Mouse (Mus musculus): ENCODE measurements around the gene Med8.

Gene Med8

GRCm38 (mm10) chr4:118429215-118429895 is 20.2 kb downstream of the Med8 start:
- no peak for TF ChIP-seq GATA4 (IDR thresholded peaks at IDR 0.05; ENCODE audit: insufficient replicate concordance, low read length)

GRCm38 (mm10) chr4:118432332-118432731 is 23.2 kb downstream of the Med8 start:
- no peak for TF ChIP-seq GATA4 (IDR thresholded peaks at IDR 0.05; ENCODE audit: insufficient replicate concordance, low read length)

GRCm38 (mm10) chr4:118436820-118437603 is 27.9 kb downstream of the Med8 start, which contains the start of gene Cdc20:
Gene Cdc20 (minus strand): TSS chr4:118437352.
- TF ChIP-seq GATA4 (IDR thresholded peaks at IDR 0.05; ENCODE audit: insufficient replicate concordance, low read length), result no peak

GRCm38 (mm10) chr4:118437829-118438253 is 28.7 kb downstream of the Med8 start:
- TF ChIP-seq GATA4 (IDR thresholded peaks at IDR 0.05; ENCODE audit: insufficient replicate concordance, low read length), result no peak

- TF ChIP-seq GATA4 (IDR thresholded peaks at IDR 0.05; ENCODE audit: insufficient replicate concordance, low read length), result no peak
Observed at GRCm38 (mm10) chr4:118445088-118445487, 36.0 kb downstream of the Med8 start.

GRCm38 (mm10) chr4:118445781-118446414 is 36.8 kb downstream of the Med8 start:
- TF ChIP-seq GATA4 (IDR thresholded peaks at IDR 0.05; ENCODE audit: insufficient replicate concordance, low read length), result no peak

GRCm38 (mm10) chr4:118446415-118447153 is 37.4 kb downstream of the Med8 start:
- no peak for TF ChIP-seq GATA4 (IDR thresholded peaks at IDR 0.05; ENCODE audit: insufficient replicate concordance, low read length)

- no peak for TF ChIP-seq GATA4 (IDR thresholded peaks at IDR 0.05; ENCODE audit: insufficient replicate concordance, low read length)
Observed at GRCm38 (mm10) chr4:118457345-118457975, 48.3 kb downstream of the Med8 start, which contains the start of gene Mpl. Gene Mpl (minus strand): TSS chr4:118457513.

GRCm38 (mm10) chr4:118464956-118465355 is 55.8 kb downstream of the Med8 start:
- no peak for TF ChIP-seq GATA4 (IDR thresholded peaks at IDR 0.05; ENCODE audit: insufficient replicate concordance, low read length)
